Mouse (Mus musculus) kidney, embryonic 14.5 days (tissue): ENCODE results near the gene Stpg3. TPM values are rescaled to one million over a fixed set of nuclear protein-coding genes. Genes with fewer than 3 reads are reported as not detected.

Experiments used
- ATAC-seq: fragments of 200-750 bp; cut with Nextera tagmentation; 2 replicates; pipeline ENCODE4 v1.8.0; 2017; ENCODE audit warnings: moderate number of reproducible peaks, mild to moderate bottlenecking, moderate TSS enrichment, moderate library complexity; ENCODE audit not compliant: low FRiP score, low TSS enrichment
- H3K27ac ChIP-seq: fragments of 300-500 bp; sonication (generic); 2 replicates; pipeline ENCODE4 v1.5.1; 2014; ENCODE audit warnings: low read depth, mild to moderate bottlenecking, low read length, moderate library complexity, mixed read lengths
- H3K27me3 ChIP-seq: fragments of 300-500 bp; sonication (generic); 2 replicates; pipeline ENCODE4 v1.6.1; 2014; ENCODE audit warnings: mild to moderate bottlenecking, low read length; ENCODE audit not compliant: control insufficient read depth, insufficient read depth
- H3K36me3 ChIP-seq: fragments of 300-500 bp; sonication (generic); 2 replicates; pipeline ENCODE4 v1.6.1; 2014; ENCODE audit warnings: low read length, mixed read lengths; ENCODE audit not compliant: control insufficient read depth, insufficient read depth
- H3K4me1 ChIP-seq: fragments of 300-500 bp; sonication (generic); 2 replicates; pipeline ENCODE4 v1.6.1; 2014; ENCODE audit warnings: low read length, mixed read lengths; ENCODE audit not compliant: control insufficient read depth, insufficient read depth
- H3K4me2 ChIP-seq: fragments of 300-500 bp; sonication (generic); replicated peaks from 2 replicates; pipeline ENCODE4 v1.6.1; 2014; ENCODE audit warnings: low read depth, mild to moderate bottlenecking, low read length
- H3K4me3 ChIP-seq: fragments of 300-500 bp; sonication (generic); 2 replicates; pipeline ENCODE4 v1.5.1; 2014; ENCODE audit warnings: mild to moderate bottlenecking, low read length
- H3K9ac ChIP-seq: fragments of 300-500 bp; sonication (generic); 2 replicates; pipeline ENCODE4 v1.6.1; 2014; ENCODE audit warnings: low read depth, mild to moderate bottlenecking, low read length, moderate library complexity
- H3K9me3 ChIP-seq: fragments of 300-500 bp; sonication (generic); 2 replicates; pipeline ENCODE4 v1.6.1; 2016; ENCODE audit warnings: low read length; ENCODE audit not compliant: control insufficient read depth
- WGBS: fragments of 180-500 bp; shearing (Covaris S2); extraction: QIAGEN DNeasy Blood & Tissue Kit; methylation state at CpG from one replicate; pipeline ENCODE4 v1.1.7; 2014; 5-methylcytosine and 5-hydroxymethylcytosine counted together
- polyA plus RNA-seq: library from polyadenylated mRNA; unstranded; fragments of >200 nt; fragmentation: Nextera tagmentation; extraction: Ambion mirVana; gene quantifications from 2 replicates; pipeline ENCODE4 v1.2.1, GENCODE M21; 2014

The Stpg3 gene
- polyA plus RNA-seq, 1 experiment from 2014 or later = 0.49 TPM

GRCm38 (mm10) chr2:25181891-25182397, 32.5 kb downstream of the Stpg3 start:
- no peaks in the 10 kb centered on the region for H3K9me3 ChIP-seq
- H3K27ac ChIP-seq = peak overlapping the region; percentile 82
- H3K36me3 ChIP-seq = no peaks in the 10 kb centered on the region
- under 1% methylated on average over 17 of the region's 17 CpGs for WGBS
- peak overlapping the region; percentile 67 for H3K4me3 ChIP-seq
- no peak for ATAC-seq
- H3K4me1 ChIP-seq = peaks cover 35% of the 10 kb centered on the region
- H3K9ac ChIP-seq = peak overlapping the region; percentile 77
- peak overlapping the region; percentile 89 for H3K4me2 ChIP-seq
- peaks cover 27% of the 10 kb centered on the region for H3K27me3 ChIP-seq

DNA sequence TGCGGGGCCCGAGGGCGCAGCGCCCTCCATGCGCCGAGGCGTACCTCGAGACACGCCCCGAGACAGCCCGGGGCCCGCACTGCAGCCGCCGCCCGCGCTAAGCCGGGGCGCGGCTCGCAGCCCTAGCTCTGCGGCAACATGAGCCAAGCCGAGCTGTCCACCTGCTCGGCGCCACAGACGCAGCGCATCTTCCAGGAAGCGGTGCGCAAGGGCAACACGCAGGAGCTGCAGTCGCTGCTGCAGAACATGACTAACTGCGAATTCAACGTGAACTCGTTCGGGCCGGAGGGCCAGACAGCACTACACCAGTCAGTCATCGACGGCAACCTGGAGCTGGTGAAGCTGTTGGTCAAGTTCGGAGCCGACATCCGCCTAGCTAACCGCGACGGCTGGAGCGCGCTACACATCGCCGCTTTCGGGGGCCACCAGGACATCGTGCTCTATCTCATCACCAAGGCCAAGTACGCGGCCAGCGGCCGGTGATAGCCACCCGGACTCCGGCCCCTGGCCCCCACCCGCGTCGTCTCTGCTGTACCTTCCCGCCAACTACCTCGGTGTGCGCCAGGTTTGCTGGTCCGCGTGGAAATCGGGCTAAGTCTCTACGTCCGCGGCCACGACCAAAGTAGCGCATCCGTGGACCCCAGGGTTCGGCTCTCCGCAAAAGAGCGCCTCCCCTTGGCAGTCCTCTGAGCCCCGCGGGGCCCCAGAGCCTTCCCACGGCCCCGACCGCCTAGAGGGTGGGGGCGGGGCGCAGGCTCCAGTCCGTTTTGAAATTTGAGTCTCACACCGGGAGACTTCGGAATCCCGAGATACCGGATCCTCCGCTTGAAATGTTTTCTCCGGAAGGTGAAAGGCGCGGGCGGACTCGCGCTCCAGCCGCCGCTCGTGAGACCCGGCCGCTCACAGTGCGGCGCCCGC, 33.2 kb downstream of the Stpg3 start:
- under 1% methylated on average over 100 of the region's 100 CpGs for WGBS
- H3K9me3 ChIP-seq = no peaks in the 10 kb centered on the region
- peaks cover 41% of the 10 kb centered on the region for H3K4me1 ChIP-seq
- H3K27me3 ChIP-seq = peaks cover 27% of the 10 kb centered on the region
- no peaks in the 10 kb centered on the region for H3K36me3 ChIP-seq
- H3K27ac ChIP-seq = peak overlapping the region; percentile 82
- ATAC-seq = peak; percentile 16
- peak overlapping the region; percentile 67 for H3K4me3 ChIP-seq
- peak overlapping the region; percentile 77 for H3K9ac ChIP-seq
- H3K4me2 ChIP-seq = peak overlapping the region; percentile 89

- Histone ChIP-seq H3K4me3 (peak within 1 kb of the TSS; percentile 67), H3K36me3 (no peaks in the 10 kb centered on the region), H3K9ac (peak within 1 kb of the TSS; percentile 77), H3K9me3 (no peaks in the 10 kb centered on the region), H3K27ac (peak within 1 kb of the TSS; percentile 82), H3K27me3 (peaks cover 27% of the 10 kb centered on the region), H3K4me2 (peak within 1 kb of the TSS; percentile 89), H3K4me1 (peaks cover 43% of the 10 kb centered on the region)
- peak; percentile 88 for ATAC-seq
- WGBS = 0% methylated on average over 34 of the region's 35 CpGs
These were observed 33.9 kb downstream of the Stpg3 start, which contains the start of gene Nrarp for GRCm38 (mm10) chr2:25180478-25180903. Gene Nrarp, plus strand, starts transcription at chr2:25180758.

DNA sequence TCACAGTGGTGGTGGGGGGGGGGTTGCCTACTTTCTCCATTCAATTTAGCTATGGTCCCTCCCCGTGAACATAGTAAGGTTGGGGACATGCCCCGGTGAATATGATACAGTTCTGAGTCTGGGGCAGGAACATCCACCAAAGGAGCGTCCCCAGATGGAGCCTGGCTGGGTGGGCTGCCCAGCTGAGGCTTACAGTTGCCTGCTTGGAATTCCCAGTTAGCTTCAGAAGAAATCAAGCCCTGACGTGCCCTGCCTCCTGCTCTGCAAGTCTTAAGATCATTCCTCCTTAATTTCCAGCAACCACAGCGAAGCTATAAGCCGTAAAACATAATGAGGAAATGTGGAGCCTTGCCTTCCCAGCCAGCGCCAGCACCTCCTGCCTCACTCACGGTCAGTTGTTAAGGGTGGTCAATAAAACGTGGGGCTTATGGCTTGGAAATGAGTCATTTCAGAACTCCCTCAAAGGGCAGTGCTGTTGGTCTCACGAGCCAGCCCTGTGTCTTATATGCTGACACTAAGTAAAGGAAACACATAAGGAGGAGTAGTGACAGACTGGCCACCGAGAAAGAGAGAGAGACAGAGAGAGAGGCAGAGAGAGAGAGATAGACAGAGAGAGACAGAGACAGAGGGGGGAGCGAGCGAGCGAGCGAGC, 34.7 kb downstream of the Stpg3 start:
- Histone ChIP-seq H3K36me3 (no peaks in the 10 kb centered on the region), H3K9me3 (no peaks in the 10 kb centered on the region), H3K4me2 (peak overlapping the region; percentile 89), H3K9ac (peak overlapping the region; percentile 35; the same call in 1 of the 2 replicates), H3K4me3 (peak overlapping the region; percentile 67), H3K27ac (no peak overlapping the region; the same call in 1 of the 2 replicates), H3K4me1 (peaks cover 39% of the 10 kb centered on the region), H3K27me3 (peaks cover 27% of the 10 kb centered on the region)
- no peak for ATAC-seq
- WGBS = 17% methylated on average over 15 of the region's 15 CpGs

GRCm38 (mm10) chr2:25178285-25178972, 36.0 kb downstream of the Stpg3 start:
- ATAC-seq = no peak
- H3K27ac ChIP-seq = peak overlapping the region; percentile 73; the same call in 1 of the 2 replicates
- no peak overlapping the region for H3K4me3 ChIP-seq
- 0 out of 2 replicates have a peak overlapping the region, but pooled peaks have one; percentile 12 for H3K9ac ChIP-seq
- no peaks in the 10 kb centered on the region for H3K36me3 ChIP-seq
- 17% methylated on average over 10 of the region's 10 CpGs for WGBS
- H3K4me2 ChIP-seq = no peak overlapping the region
- peaks cover 39% of the 10 kb centered on the region for H3K4me1 ChIP-seq
- no peaks in the 10 kb centered on the region for H3K9me3 ChIP-seq
- peaks cover 24% of the 10 kb centered on the region for H3K27me3 ChIP-seq

DNA sequence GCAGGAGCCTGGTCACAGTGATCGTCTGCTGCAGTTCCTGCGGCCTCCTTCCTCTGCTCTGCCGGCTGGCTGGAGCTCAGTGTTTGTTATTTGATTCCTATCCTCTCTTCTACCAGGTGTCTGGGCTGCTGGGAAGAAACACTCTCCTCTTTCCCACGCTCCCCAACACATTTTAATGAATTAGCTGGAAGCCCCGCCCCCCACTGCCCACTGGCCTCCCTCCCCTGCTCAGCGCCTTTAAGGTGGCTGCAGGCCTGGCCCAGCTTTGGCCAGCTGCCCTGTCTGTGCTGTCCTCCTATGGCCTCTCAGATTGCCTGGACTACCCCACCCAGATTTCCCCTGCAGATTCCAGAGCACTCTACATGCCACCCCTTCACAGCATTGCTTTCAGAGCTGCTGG, 36.8 kb downstream of the Stpg3 start:
- Histone ChIP-seq H3K27me3 (peaks cover 22% of the 10 kb centered on the region), H3K9me3 (no peaks in the 10 kb centered on the region), H3K36me3 (no peaks in the 10 kb centered on the region), H3K9ac (peak overlapping the region; percentile 38; the same call in 1 of the 2 replicates), H3K4me3 (peak overlapping the region; percentile 15; the same call in 1 of the 2 replicates), H3K4me2 (peak overlapping the region; percentile 27), H3K4me1 (peaks cover 44% of the 10 kb centered on the region), H3K27ac (peak overlapping the region; percentile 73)
- peak; percentile 11 for ATAC-seq
- 6% methylated on average over 6 of the region's 6 CpGs for WGBS

GRCm38 (mm10) chr2:25177076-25177475, 37.4 kb downstream of the Stpg3 start:
- peak overlapping the region; percentile 27 for H3K4me2 ChIP-seq
- peak overlapping the region; percentile 38; the same call in 1 of the 2 replicates for H3K9ac ChIP-seq
- WGBS = 22% methylated on average over 4 of the region's 4 CpGs
- H3K36me3 ChIP-seq = no peaks in the 10 kb centered on the region
- H3K4me3 ChIP-seq = peak overlapping the region; percentile 15; the same call in 1 of the 2 replicates
- no peaks in the 10 kb centered on the region for H3K9me3 ChIP-seq
- peaks cover 42% of the 10 kb centered on the region for H3K4me1 ChIP-seq
- no peak for ATAC-seq
- peak overlapping the region; percentile 73 for H3K27ac ChIP-seq
- H3K27me3 ChIP-seq = peaks cover 22% of the 10 kb centered on the region

- Histone ChIP-seq H3K36me3 (no peaks in the 10 kb centered on the region), H3K27me3 (peaks cover 19% of the 10 kb centered on the region), H3K27ac (peak overlapping the region; percentile 73; the same call in 1 of the 2 replicates), H3K4me2 (peak overlapping the region; percentile 27), H3K9ac (no peak overlapping the region), H3K9me3 (no peaks in the 10 kb centered on the region), H3K4me1 (peaks cover 42% of the 10 kb centered on the region), H3K4me3 (no peak overlapping the region)
- WGBS = 48% methylated on average over 6 of the region's 6 CpGs
- no peak for ATAC-seq
These were observed 37.9 kb downstream of the Stpg3 start for GRCm38 (mm10) chr2:25176573-25176972.
